Mouse (Mus musculus) ovary, adult 18-20 months (tissue): ENCODE results near the gene Sgf29.

Experiments
- DNase-seq: peaks from one replicate; pipeline ENCODE4 v3.0.0; 2022; ENCODE audit warnings: low spot score, mixed read lengths

Gene Sgf29

GRCm38 (mm10) chr7:126649231-126650051, at the start of gene Sgf29:
Gene Sgf29 (plus strand): TSS chr7:126649309.
- peak; percentile 88 for DNase-seq

- no peak for DNase-seq
These were observed 47.2 kb upstream of the Sgf29 start for GRCm38 (mm10) chr7:126601896-126602295.

- DNase-seq, result no peak
These were observed 46.5 kb upstream of the Sgf29 start for GRCm38 (mm10) chr7:126602650-126603049.

GRCm38 (mm10) chr7:126606611-126607010, 42.5 kb upstream of the Sgf29 start:
- DNase-seq, result no peak

- no peak for DNase-seq
These were observed 42.0 kb upstream of the Sgf29 start for GRCm38 (mm10) chr7:126607064-126607463.

GRCm38 (mm10) chr7:126607796-126608195, 41.3 kb upstream of the Sgf29 start:
- DNase-seq, result no peak

- no peak for DNase-seq
These were observed 36.4 kb upstream of the Sgf29 start for GRCm38 (mm10) chr7:126612736-126613135.

GRCm38 (mm10) chr7:126616707-126617106, 32.4 kb upstream of the Sgf29 start:
- no peak for DNase-seq

- no peak for DNase-seq
These were observed 29.4 kb upstream of the Sgf29 start for GRCm38 (mm10) chr7:126619559-126620275.

GRCm38 (mm10) chr7:126621452-126622359, 27.4 kb upstream of the Sgf29 start:
- no peak for DNase-seq

GRCm38 (mm10) chr7:126623381-126623780, 25.7 kb upstream of the Sgf29 start:
- DNase-seq, result no peak

GRCm38 (mm10) chr7:126624774-126625173, 24.3 kb upstream of the Sgf29 start:
- DNase-seq, result no peak

- peak; percentile 85 for DNase-seq
These were observed 23.7 kb upstream of the Sgf29 start for GRCm38 (mm10) chr7:126625369-126625768.

- DNase-seq, result no peak
These were observed 23.1 kb upstream of the Sgf29 start for GRCm38 (mm10) chr7:126625807-126626600.

- peak; percentile 79 for DNase-seq
These were observed 21.0 kb upstream of the Sgf29 start for GRCm38 (mm10) chr7:126628111-126628510.

GRCm38 (mm10) chr7:126629915-126630314, 19.2 kb upstream of the Sgf29 start:
- no peak for DNase-seq

GRCm38 (mm10) chr7:126630824-126631518, 18.1 kb upstream of the Sgf29 start, which contains the start of gene Nupr1:
Gene Nupr1 (minus strand): TSS chr7:126630861.
- no peak for DNase-seq

GRCm38 (mm10) chr7:126632478-126632877, 16.6 kb upstream of the Sgf29 start:
- DNase-seq, result no peak

- DNase-seq, result no peak
These were observed 13.7 kb upstream of the Sgf29 start for GRCm38 (mm10) chr7:126635375-126635774.

GRCm38 (mm10) chr7:126636733-126637520, 12.2 kb upstream of the Sgf29 start:
- no peak for DNase-seq
